Mouse (Mus musculus): ENCODE measurements at regions not wholly inside any gene's neighbourhood (a gene's known extent, or its start where the extent isn't known, plus 50 kb on each side); places are given as distances from the start of the nearest gene placed in this dataset.

- no peak for DNase-seq (ENCODE audit: low read depth)
These were observed 251.5 kb upstream of the Dio3 start for GRCm38 (mm10) chr12:110027345-110027744.

GRCm38 (mm10) chr12:110027976-110028375, 250.9 kb upstream of the Dio3 start:
- no peak for DNase-seq (ENCODE audit: low read depth)

GRCm38 (mm10) chr12:110028646-110029045, 250.2 kb upstream of the Dio3 start:
- DNase-seq (ENCODE audit: low read depth): no peak

- DNase-seq (ENCODE audit: low read depth): no peak
These were observed 247.5 kb upstream of the Dio3 start for GRCm38 (mm10) chr12:110031326-110031725.

GRCm38 (mm10) chr12:110035171-110035570, 243.7 kb upstream of the Dio3 start:
- no peak for DNase-seq (ENCODE audit: low read depth)

- no peak for DNase-seq (ENCODE audit: low read depth)
These were observed 238.2 kb upstream of the Dio3 start for GRCm38 (mm10) chr12:110040682-110041081.

GRCm38 (mm10) chr12:110041782-110042181, 237.1 kb upstream of the Dio3 start:
- no peak for DNase-seq (ENCODE audit: low read depth)

GRCm38 (mm10) chr12:110044266-110044665, 234.6 kb upstream of the Dio3 start:
- DNase-seq (ENCODE audit: low read depth): no peak

- no peak for DNase-seq (ENCODE audit: low read depth)
These were observed 234.1 kb upstream of the Dio3 start for GRCm38 (mm10) chr12:110044721-110045120.

GRCm38 (mm10) chr12:110045770-110046330, 233.0 kb upstream of the Dio3 start:
- no peak for DNase-seq (ENCODE audit: low read depth)

GRCm38 (mm10) chr12:110046613-110047012, 232.3 kb upstream of the Dio3 start:
- DNase-seq (ENCODE audit: low read depth): no peak

GRCm38 (mm10) chr12:110047466-110048250, 231.2 kb upstream of the Dio3 start:
- DNase-seq (ENCODE audit: low read depth): no peak

GRCm38 (mm10) chr12:110049154-110049736, 229.6 kb upstream of the Dio3 start:
- DNase-seq (ENCODE audit: low read depth): no peak

GRCm38 (mm10) chr12:110059321-110059720, 219.5 kb upstream of the Dio3 start:
- no peak for DNase-seq (ENCODE audit: low read depth)

GRCm38 (mm10) chr12:110061961-110062360, 216.9 kb upstream of the Dio3 start:
- DNase-seq (ENCODE audit: low read depth): no peak

- DNase-seq (ENCODE audit: low read depth): no peak
These were observed 215.9 kb upstream of the Dio3 start for GRCm38 (mm10) chr12:110063013-110063412.

- no peak for DNase-seq (ENCODE audit: low read depth)
These were observed 212.4 kb upstream of the Dio3 start for GRCm38 (mm10) chr12:110066361-110066885.

GRCm38 (mm10) chr12:110070506-110070905, 208.4 kb upstream of the Dio3 start:
- DNase-seq (ENCODE audit: low read depth): no peak

- no peak for DNase-seq (ENCODE audit: low read depth)
These were observed 207.0 kb upstream of the Dio3 start for GRCm38 (mm10) chr12:110071823-110072222.

- no peak for DNase-seq (ENCODE audit: low read depth)
These were observed 203.9 kb upstream of the Dio3 start for GRCm38 (mm10) chr12:110074921-110075320.

GRCm38 (mm10) chr12:110077211-110077884, 201.5 kb upstream of the Dio3 start:
- DNase-seq (ENCODE audit: low read depth): no peak

GRCm38 (mm10) chr12:110078081-110078505, 200.8 kb upstream of the Dio3 start:
- DNase-seq (ENCODE audit: low read depth): no peak
